Mouse (Mus musculus) embryonic facial prominence, embryonic 13.5 days (tissue): ENCODE results near the gene Gls2. TPM values are rescaled to one million over a fixed set of nuclear protein-coding genes. Genes with fewer than 3 reads are reported as not detected.

Experiments
- ATAC-seq: fragments of 200-750 bp; cut with Nextera tagmentation; 2 replicates; pipeline ENCODE4 v1.8.0; 2017; ENCODE audit warnings: low read depth; ENCODE audit not compliant: insufficient number of reproducible peaks, insufficient read depth, low FRiP score, low TSS enrichment
- H3K27ac ChIP-seq: fragments of 300-500 bp; sonication (generic); 2 replicates; pipeline ENCODE4 v1.5.1; 2015; ENCODE audit warnings: moderate library complexity, mild to moderate bottlenecking, inconsistent platforms
- H3K27me3 ChIP-seq: fragments of 300-500 bp; sonication (generic); 2 replicates; pipeline ENCODE4 v1.6.1; 2015; ENCODE audit warnings: mild to moderate bottlenecking, inconsistent platforms
- H3K36me3 ChIP-seq: fragments of 300-500 bp; sonication (generic); 2 replicates; pipeline ENCODE4 v1.6.1; 2015; ENCODE audit warnings: mild to moderate bottlenecking, inconsistent platforms
- H3K4me1 ChIP-seq: fragments of 300-500 bp; sonication (generic); 2 replicates; pipeline ENCODE4 v1.6.1; 2015; ENCODE audit warnings: inconsistent platforms
- H3K4me2 ChIP-seq: fragments of 300-500 bp; sonication (generic); 2 replicates; pipeline ENCODE4 v1.6.1; 2015; ENCODE audit warnings: moderate library complexity, mild to moderate bottlenecking, inconsistent platforms
- H3K4me3 ChIP-seq: fragments of 300-500 bp; sonication (generic); 2 replicates; pipeline ENCODE4 v1.5.1; 2015; ENCODE audit warnings: mild to moderate bottlenecking, inconsistent platforms
- H3K9ac ChIP-seq: fragments of 300-500 bp; sonication (generic); 2 replicates; pipeline ENCODE4 v1.6.1; 2015; ENCODE audit warnings: mild to moderate bottlenecking, inconsistent platforms
- H3K9me3 ChIP-seq: fragments of 300-500 bp; sonication (generic); 2 replicates; pipeline ENCODE4 v1.6.1; 2016; ENCODE audit warnings: inconsistent platforms
- WGBS: fragments of 180-500 bp; shearing (Covaris S2); methylation state at CpG from one replicate; pipeline ENCODE4 v1.1.7; 2015; ENCODE audit warnings: mixed read lengths; 5-methylcytosine and 5-hydroxymethylcytosine counted together
- polyA plus RNA-seq: library from polyadenylated mRNA; unstranded; fragments of >200 nt; fragmentation: Nextera tagmentation; extraction: Ambion mirVana; gene quantifications from 2 replicates; pipeline ENCODE4 v1.2.1, GENCODE M21; 2015

The Gls2 gene
- polyA plus RNA-seq, 1 experiment from 2014 or later = 2.2 TPM

GRCm38 (mm10) chr10:128237807-128238480 is 43.7 kb downstream of the Gls2 start:
- WGBS = 61% methylated on average over 15 of the region's 15 CpGs
- H3K27ac ChIP-seq = peak overlapping the region; percentile 1; the same call in 1 of the 2 replicates
- ATAC-seq = no peak

GRCm38 (mm10) chr10:128239140-128239539 is 44.9 kb downstream of the Gls2 start:
- WGBS = 88% methylated on average over 4 of the region's 4 CpGs
- H3K27me3 ChIP-seq = no peaks in the 10 kb centered on the region
- no peak for ATAC-seq
- H3K9ac ChIP-seq = no peak overlapping the region
- H3K36me3 ChIP-seq = peaks cover 46% of the 10 kb centered on the region
- H3K9me3 ChIP-seq = no peaks in the 10 kb centered on the region
- H3K27ac ChIP-seq = no peak overlapping the region
- H3K4me3 ChIP-seq = no peak overlapping the region
- H3K4me1 ChIP-seq = peaks cover 25% of the 10 kb centered on the region
- H3K4me2 ChIP-seq = no peak overlapping the region

More at GRCm38 (mm10) chr10:128237807-128238480, 43.7 kb downstream of the Gls2 start:
- no peak overlapping the region for H3K4me2 ChIP-seq
- H3K9me3 ChIP-seq = no peaks in the 10 kb centered on the region
- no peak overlapping the region for H3K4me3 ChIP-seq
- no peak overlapping the region for H3K9ac ChIP-seq
- peaks cover 27% of the 10 kb centered on the region for H3K4me1 ChIP-seq
- H3K27me3 ChIP-seq = no peaks in the 10 kb centered on the region
- peaks cover 35% of the 10 kb centered on the region for H3K36me3 ChIP-seq

GRCm38 (mm10) chr10:128240131-128240530 is 45.9 kb downstream of the Gls2 start:
- no peak overlapping the region for H3K27ac ChIP-seq
- H3K4me1 ChIP-seq = peaks cover 19% of the 10 kb centered on the region
- WGBS = 90% methylated on average over 18 of the region's 18 CpGs
- peaks cover 55% of the 10 kb centered on the region for H3K36me3 ChIP-seq
- H3K4me2 ChIP-seq = no peak overlapping the region
- H3K9me3 ChIP-seq = no peaks in the 10 kb centered on the region
- no peaks in the 10 kb centered on the region for H3K27me3 ChIP-seq
- ATAC-seq = no peak
- H3K4me3 ChIP-seq = no peak overlapping the region
- no peak overlapping the region for H3K9ac ChIP-seq

GRCm38 (mm10) chr10:128243252-128243651 is 49.0 kb downstream of the Gls2 start:
- Histone ChIP-seq H3K9ac (no peak overlapping the region), H3K36me3 (peaks cover 85% of the 10 kb centered on the region), H3K4me2 (no peak overlapping the region), H3K27me3 (no peaks in the 10 kb centered on the region), H3K9me3 (no peaks in the 10 kb centered on the region), H3K27ac (no peak overlapping the region), H3K4me1 (peaks cover 5% of the 10 kb centered on the region; the same call in 1 of the 2 replicates), H3K4me3 (no peak overlapping the region)
- 91% methylated on average over 8 of the region's 8 CpGs for WGBS
- ATAC-seq = no peak

- no peak for ATAC-seq
- H3K4me2 ChIP-seq = no peak overlapping the region
- no peak overlapping the region for H3K27ac ChIP-seq
- 96% methylated on average over 15 of the region's 15 CpGs for WGBS
- H3K36me3 ChIP-seq = peaks cover 93% of the 10 kb centered on the region
- no peaks in the 10 kb centered on the region for H3K9me3 ChIP-seq
- no peaks in the 10 kb centered on the region for H3K27me3 ChIP-seq
- no peak overlapping the region for H3K4me3 ChIP-seq
- H3K4me1 ChIP-seq = 0 out of 2 replicates have a peak, but pooled peaks cover 5% of the 10 kb centered on the region
- H3K9ac ChIP-seq = no peak overlapping the region
Measured at GRCm38 (mm10) chr10:128244121-128244520, 49.9 kb downstream of the Gls2 start.

GRCm38 (mm10) chr10:128247020-128247732 is 52.9 kb downstream of the Gls2 start:
- no peak for ATAC-seq
- H3K4me3 ChIP-seq = no peak overlapping the region
- 67% methylated on average over 17 of the region's 17 CpGs for WGBS
- no peaks in the 10 kb centered on the region for H3K9me3 ChIP-seq
- H3K9ac ChIP-seq = 0 out of 2 replicates have a peak overlapping the region, but pooled peaks have one; percentile 36
- H3K27ac ChIP-seq = peak overlapping the region; percentile 45
- peak overlapping the region; percentile 2; the same call in 1 of the 2 replicates for H3K4me2 ChIP-seq
- H3K36me3 ChIP-seq = peaks cover 96% of the 10 kb centered on the region
- 0 out of 2 replicates have a peak, but pooled peaks cover 5% of the 10 kb centered on the region for H3K4me1 ChIP-seq
- H3K27me3 ChIP-seq = no peaks in the 10 kb centered on the region

GRCm38 (mm10) chr10:128250565-128250964 is 56.3 kb downstream of the Gls2 start:
- ATAC-seq = no peak

GRCm38 (mm10) chr10:128253677-128254255 is 59.5 kb downstream of the Gls2 start, which contains the start of gene Apon:
Gene Apon (plus strand): TSS chr10:128254096.
- Histone ChIP-seq H3K9ac (no peak within 1 kb of the TSS), H3K4me3 (no peak within 1 kb of the TSS), H3K9me3 (no peaks in the 10 kb centered on the region), H3K4me2 (no peak within 1 kb of the TSS), H3K27me3 (no peaks in the 10 kb centered on the region), H3K27ac (no peak within 1 kb of the TSS), H3K4me1 (no peaks in the 10 kb centered on the region), H3K36me3 (peaks cover 52% of the 10 kb centered on the region)
- WGBS = 86% methylated on average over 4 of the region's 4 CpGs
- ATAC-seq = no peak

More at GRCm38 (mm10) chr10:128250565-128250964, 56.3 kb downstream of the Gls2 start:
- Histone ChIP-seq H3K4me3 (no peak overlapping the region), H3K9me3 (no peaks in the 10 kb centered on the region), H3K27ac (no peak overlapping the region), H3K4me1 (0 out of 2 replicates have a peak, but pooled peaks cover 5% of the 10 kb centered on the region), H3K27me3 (no peaks in the 10 kb centered on the region), H3K9ac (no peak overlapping the region), H3K36me3 (peaks cover 83% of the 10 kb centered on the region), H3K4me2 (no peak overlapping the region)
- 91% methylated on average over 13 of the region's 13 CpGs for WGBS

GRCm38 (mm10) chr10:128255925-128256324 is 61.7 kb downstream of the Gls2 start:
- Histone ChIP-seq H3K4me2 (no peak overlapping the region), H3K27ac (no peak overlapping the region), H3K27me3 (no peaks in the 10 kb centered on the region), H3K4me1 (no peaks in the 10 kb centered on the region), H3K4me3 (no peak overlapping the region), H3K9ac (no peak overlapping the region), H3K9me3 (no peaks in the 10 kb centered on the region), H3K36me3 (peaks cover 31% of the 10 kb centered on the region)
- no peak for ATAC-seq
- 85% methylated on average over 8 of the region's 8 CpGs for WGBS

- Histone ChIP-seq H3K4me3 (no peak overlapping the region), H3K9ac (no peak overlapping the region), H3K27ac (no peak overlapping the region), H3K4me1 (no peaks in the 10 kb centered on the region), H3K27me3 (no peaks in the 10 kb centered on the region), H3K9me3 (no peaks in the 10 kb centered on the region), H3K4me2 (no peak overlapping the region), H3K36me3 (peaks cover 27% of the 10 kb centered on the region)
- 92% methylated on average over 8 of the region's 8 CpGs for WGBS
- ATAC-seq = no peak
Measured at GRCm38 (mm10) chr10:128256328-128256727, 62.1 kb downstream of the Gls2 start.

- Histone ChIP-seq H3K27me3 (no peaks in the 10 kb centered on the region), H3K9me3 (no peaks in the 10 kb centered on the region), H3K4me2 (no peak overlapping the region), H3K4me1 (no peaks in the 10 kb centered on the region), H3K4me3 (no peak overlapping the region), H3K27ac (no peak overlapping the region), H3K36me3 (0 out of 2 replicates have a peak, but pooled peaks cover 6% of the 10 kb centered on the region), H3K9ac (no peak overlapping the region)
- no peak for ATAC-seq
- 80% methylated on average over 4 of the region's 4 CpGs for WGBS
Measured at GRCm38 (mm10) chr10:128258953-128259352, 64.7 kb downstream of the Gls2 start.
